Mouse (Mus musculus) spleen, postnatal 10 days (tissue): ENCODE measurements at regions not wholly inside any gene's neighbourhood (a gene's known extent, or its start where the extent isn't known, plus 50 kb on each side); places are given as distances from the start of the nearest gene placed in this dataset.

Experiments used
- DNase-seq, 2 experiments: peaks; one replicate each; pipeline ENCODE4 v3.0.0; 2021 to 2022; ENCODE audit warnings: low spot score in 2 of 2

- no peak for DNase-seq
Observed at GRCm38 (mm10) chr7:71289702-71290101, 61.6 kb downstream of the Gm10295 start.

- DNase-seq = no peak
Observed at GRCm38 (mm10) chr7:71289266-71289665, 62.0 kb downstream of the Gm10295 start.

GRCm38 (mm10) chr7:71287441-71287840 is 63.8 kb downstream of the Gm10295 start:
- DNase-seq = no peak

- no peak for DNase-seq
Observed at GRCm38 (mm10) chr7:71284246-71284645, 67.0 kb downstream of the Gm10295 start.

GRCm38 (mm10) chr7:71283419-71283818 is 67.9 kb downstream of the Gm10295 start:
- DNase-seq = no peak

GRCm38 (mm10) chr7:71266101-71266500 is 85.2 kb downstream of the Gm10295 start:
- DNase-seq = no peak

GRCm38 (mm10) chr7:71264115-71264514 is 87.2 kb downstream of the Gm10295 start:
- DNase-seq = no peak

- no peak for DNase-seq
Observed at GRCm38 (mm10) chr7:71249669-71250068, 101.6 kb downstream of the Gm10295 start.

- no peak for DNase-seq
Observed at GRCm38 (mm10) chr7:71249216-71249615, 102.1 kb downstream of the Gm10295 start.

GRCm38 (mm10) chr7:71247922-71248321 is 103.4 kb downstream of the Gm10295 start:
- no peak for DNase-seq

- no peak for DNase-seq
Observed at GRCm38 (mm10) chr7:71242379-71242911, 108.8 kb downstream of the Gm10295 start.

GRCm38 (mm10) chr7:71239207-71239606 is 112.1 kb downstream of the Gm10295 start:
- no peak for DNase-seq

- no peak for DNase-seq
Observed at GRCm38 (mm10) chr7:71236334-71236733, 115.0 kb downstream of the Gm10295 start.

GRCm38 (mm10) chr7:71234176-71234769 is 117.0 kb downstream of the Gm10295 start:
- DNase-seq = no peak

GRCm38 (mm10) chr7:71232821-71233815 is 118.2 kb downstream of the Gm10295 start:
- no peak for DNase-seq

GRCm38 (mm10) chr7:71230901-71231477 is 120.3 kb downstream of the Gm10295 start:
- no peak for DNase-seq

- no peak for DNase-seq
Observed at GRCm38 (mm10) chr7:71229183-71229582, 122.1 kb downstream of the Gm10295 start.

GRCm38 (mm10) chr7:71224320-71224865 is 126.9 kb downstream of the Gm10295 start:
- no peak for DNase-seq

- DNase-seq = no peak
Observed at GRCm38 (mm10) chr7:71223513-71224319, 127.6 kb downstream of the Gm10295 start.

GRCm38 (mm10) chr7:71217344-71217743 is 133.9 kb downstream of the Gm10295 start:
- DNase-seq = no peak

GRCm38 (mm10) chr7:71216808-71217207 is 134.5 kb downstream of the Gm10295 start:
- peak in 1 of 2 experiments; percentile 22 for DNase-seq
